Mouse (Mus musculus): Measurements from ENCODE around the gene Zdhhc18.

GRCm38 (mm10) chr4:133624830-133625229 lies 25.1 kb downstream of the Zdhhc18 start:
- TF ChIP-seq EP300 (IDR thresholded peaks at IDR 0.05; ENCODE audit: low read depth) (no peak), CTCF (IDR thresholded peaks at IDR 0.05; ENCODE audit: low read depth) (no peak)
